Mouse (Mus musculus) hindbrain, postnatal 0 days (tissue): ENCODE measurements around the gene 1700034J05Rik. TPM values are rescaled to one million over a fixed set of nuclear protein-coding genes. Genes with fewer than 3 reads are reported as not detected.

Experiments used
- ATAC-seq: fragments of 200-750 bp; cut with Nextera tagmentation; 2 replicates; pipeline ENCODE4 v1.8.0; 2017; ENCODE audit warnings: mild to moderate bottlenecking, moderate TSS enrichment, moderate library complexity
- DNase-seq: peaks from one replicate; pipeline ENCODE4 v3.0.0-alpha.2; 2015; ENCODE audit warnings: low spot score
- H3K27ac ChIP-seq: fragments of 300-500 bp; sonication (generic); 2 replicates; pipeline ENCODE4 v1.5.1; 2014; ENCODE audit warnings: mild to moderate bottlenecking
- H3K27me3 ChIP-seq: fragments of 300-500 bp; sonication (generic); 2 replicates; pipeline ENCODE4 v1.6.1; 2014; ENCODE audit warnings: low read length, mixed read lengths; ENCODE audit not compliant: insufficient read depth
- H3K36me3 ChIP-seq: fragments of 300-500 bp; sonication (generic); 2 replicates; pipeline ENCODE4 v1.6.1; 2014; ENCODE audit warnings: low read length, mixed read lengths; ENCODE audit not compliant: insufficient read depth
- H3K4me1 ChIP-seq: fragments of 300-500 bp; sonication (generic); 2 replicates; pipeline ENCODE4 v1.6.1; 2014; ENCODE audit warnings: antibody characterized with exemption, low read length, mixed read lengths; ENCODE audit not compliant: insufficient read depth
- H3K4me2 ChIP-seq: fragments of 300-500 bp; sonication (generic); 2 replicates; pipeline ENCODE4 v1.6.1; 2014; ENCODE audit warnings: low read depth, mild to moderate bottlenecking, low read length, moderate library complexity, mixed read lengths
- H3K4me3 ChIP-seq: fragments of 300-500 bp; sonication (generic); 2 replicates; pipeline ENCODE4 v1.5.1; 2014; ENCODE audit warnings: low read length
- H3K9ac ChIP-seq: fragments of 300-500 bp; sonication (generic); replicated peaks from 2 replicates; pipeline ENCODE4 v1.6.1; 2014; ENCODE audit warnings: mild to moderate bottlenecking, low read length, moderate library complexity, mixed read lengths
- H3K9me3 ChIP-seq: fragments of 300-500 bp; sonication (generic); 2 replicates; pipeline ENCODE4 v1.6.1; 2016; ENCODE audit warnings: low read length, mixed read lengths
- CTCF ChIP-seq: IDR thresholded peaks from 2 replicates; pipeline ENCODE4 v1.5.1; 2016; ENCODE audit warnings: antibody characterized with exemption, control low read depth, low read depth
- WGBS: fragments of 180-500 bp; shearing (Covaris S2); extraction: QIAGEN DNeasy Blood & Tissue Kit; methylation state at CpG from one replicate; pipeline ENCODE4 v1.1.7; 2014; 5-methylcytosine and 5-hydroxymethylcytosine counted together
- polyA plus RNA-seq: library from polyadenylated mRNA; unstranded; fragments of >200 nt; fragmentation: Nextera tagmentation; extraction: Ambion mirVana; gene quantifications from 2 replicates; pipeline ENCODE4 v1.2.1, GENCODE M21; 2015
- total RNA-seq: library from RNA; depleted of rRNA; stranded (reverse); fragments of >200 nt; gene quantifications from 2 replicates; pipeline ENCODE4 v1.2.3, GENCODE M21; 2014; rRNA removed

Gene 1700034J05Rik
- total RNA-seq (not detected in 2 replicates), polyA plus RNA-seq (not detected in 2 replicates)

- Histone ChIP-seq H3K27me3 (no peaks in the 10 kb centered on the region), H3K4me2 (no peak within 1 kb of the TSS), H3K9me3 (no peaks in the 10 kb centered on the region), H3K9ac (no peak within 1 kb of the TSS), H3K27ac (no peak within 1 kb of the TSS), H3K4me1 (no peaks in the 10 kb centered on the region), H3K36me3 (no peaks in the 10 kb centered on the region), H3K4me3 (no peak within 1 kb of the TSS)
- 79% methylated on average over 1 of the region's 1 CpGs for WGBS
- ATAC-seq (0 out of 2 replicates have a peak, but pooled peaks have one; percentile 55), DNase-seq (peak; percentile 58)
- no peak for TF ChIP-seq CTCF
These were observed at the start of gene 1700034J05Rik for GRCm38 (mm10) chr6:146954258-146954657. TSS of gene 1700034J05Rik (minus strand) at chr6:146954422.

GRCm38 (mm10) chr6:146999755-147000154 is 45.5 kb upstream of the 1700034J05Rik start:
- Histone ChIP-seq H3K4me2 (no peak overlapping the region), H3K9me3 (no peaks in the 10 kb centered on the region), H3K27ac (no peak overlapping the region), H3K27me3 (no peaks in the 10 kb centered on the region), H3K4me1 (no peaks in the 10 kb centered on the region), H3K9ac (no peak overlapping the region), H3K36me3 (no peaks in the 10 kb centered on the region), H3K4me3 (no peak overlapping the region)
- ATAC-seq (no peak), DNase-seq (no peak)
- TF ChIP-seq CTCF, result no peak
- WGBS, result 83% methylated on average over 2 of the region's 2 CpGs

- no peak for TF ChIP-seq CTCF
- no peak overlapping the region for H3K9ac ChIP-seq
- no peak overlapping the region for H3K4me3 ChIP-seq
- H3K4me2 ChIP-seq, result no peak overlapping the region
- ATAC-seq (no peak), DNase-seq (no peak)
- H3K9me3 ChIP-seq, result no peaks in the 10 kb centered on the region
- no peaks in the 10 kb centered on the region for H3K36me3 ChIP-seq
- H3K27ac ChIP-seq, result no peak overlapping the region
- no peaks in the 10 kb centered on the region for H3K27me3 ChIP-seq
- H3K4me1 ChIP-seq, result no peaks in the 10 kb centered on the region
- WGBS, result 87% methylated on average over 9 of the region's 9 CpGs
These were observed 45.1 kb upstream of the 1700034J05Rik start for GRCm38 (mm10) chr6:146999302-146999701.

- Histone ChIP-seq H3K4me2 (no peak overlapping the region), H3K9ac (no peak overlapping the region), H3K4me1 (no peaks in the 10 kb centered on the region), H3K27me3 (no peaks in the 10 kb centered on the region), H3K36me3 (no peaks in the 10 kb centered on the region), H3K9me3 (no peaks in the 10 kb centered on the region), H3K4me3 (no peak overlapping the region), H3K27ac (no peak overlapping the region)
- DNase-seq (no peak), ATAC-seq (no peak)
- no peak for TF ChIP-seq CTCF
- 89% methylated on average over 4 of the region's 4 CpGs for WGBS
These were observed 44.5 kb upstream of the 1700034J05Rik start for GRCm38 (mm10) chr6:146998710-146999109.

GRCm38 (mm10) chr6:146997006-146997405 is 42.8 kb upstream of the 1700034J05Rik start:
- no peak for TF ChIP-seq CTCF
- no peaks in the 10 kb centered on the region for H3K4me1 ChIP-seq
- no peaks in the 10 kb centered on the region for H3K36me3 ChIP-seq
- no peak overlapping the region for H3K4me2 ChIP-seq
- H3K9me3 ChIP-seq, result no peaks in the 10 kb centered on the region
- 92% methylated on average over 6 of the region's 6 CpGs for WGBS
- DNase-seq (no peak), ATAC-seq (no peak)
- H3K9ac ChIP-seq, result no peak overlapping the region
- H3K27ac ChIP-seq, result no peak overlapping the region
- H3K4me3 ChIP-seq, result no peak overlapping the region
- H3K27me3 ChIP-seq, result no peaks in the 10 kb centered on the region

GRCm38 (mm10) chr6:146995878-146996277 is 41.7 kb upstream of the 1700034J05Rik start:
- Histone ChIP-seq H3K9ac (no peak overlapping the region), H3K4me1 (no peaks in the 10 kb centered on the region), H3K4me3 (no peak overlapping the region), H3K36me3 (no peaks in the 10 kb centered on the region), H3K4me2 (no peak overlapping the region), H3K27me3 (no peaks in the 10 kb centered on the region), H3K9me3 (no peaks in the 10 kb centered on the region), H3K27ac (no peak overlapping the region)
- DNase-seq (no peak), ATAC-seq (no peak)
- TF ChIP-seq CTCF, result no peak
- 88% methylated on average over 6 of the region's 6 CpGs for WGBS

GRCm38 (mm10) chr6:146995391-146995790 is 41.2 kb upstream of the 1700034J05Rik start:
- Histone ChIP-seq H3K4me1 (no peaks in the 10 kb centered on the region), H3K4me3 (no peak overlapping the region), H3K9ac (no peak overlapping the region), H3K36me3 (no peaks in the 10 kb centered on the region), H3K27me3 (no peaks in the 10 kb centered on the region), H3K27ac (no peak overlapping the region), H3K4me2 (no peak overlapping the region), H3K9me3 (no peaks in the 10 kb centered on the region)
- no peak for TF ChIP-seq CTCF
- ATAC-seq (no peak), DNase-seq (no peak)
- 67% methylated on average over 2 of the region's 2 CpGs for WGBS
